Mouse (Mus musculus) CH12.LX (cell line): ENCODE data around the gene D130052B06Rik. TPM values are rescaled to one million over a fixed set of nuclear protein-coding genes. Genes with fewer than 3 reads are reported as not detected.

Experiments used
- DNase-seq: peaks from one replicate; pipeline ENCODE4 v3.0.0-alpha.2; 2013; ENCODE audit errors: extremely low read depth
- H3K27ac ChIP-seq: 2 replicates; pipeline ENCODE4 v1.5.1; 2012; ENCODE audit warnings: low read depth, mild to moderate bottlenecking, control low read depth, moderate library complexity; ENCODE audit not compliant: insufficient read depth
- H3K27me3 ChIP-seq: replicated peaks from 2 replicates; pipeline ENCODE3; 2012; ENCODE audit warnings: inconsistent platforms
- H3K36me3 ChIP-seq, 2 experiments: replicated peaks in 1 of 2; 2 replicates each; pipeline versions ENCODE3 to v1.6.1; 2012; ENCODE audit warnings: inconsistent platforms in 1 of 2, low read length in 1 of 2, mild to moderate bottlenecking in 1 of 2, mixed read lengths in 1 of 2, moderate library complexity in 1 of 2; ENCODE audit not compliant: control insufficient read depth in 1 of 2, insufficient read depth in 1 of 2
- H3K4me1 ChIP-seq, 2 experiments: 2 replicates each; pipeline ENCODE4 v1.6.1; 2012; ENCODE audit warnings: inconsistent platforms in 1 of 2, moderate library complexity in 1 of 2; ENCODE audit not compliant: insufficient read depth in 2 of 2, control insufficient read depth in 1 of 2
- H3K4me2 ChIP-seq: 2 replicates; pipeline ENCODE4 v1.6.1; 2012; ENCODE audit warnings: low read depth, mild to moderate bottlenecking, control low read depth; ENCODE audit not compliant: poor library complexity, insufficient read depth, severe bottlenecking
- H3K4me3 ChIP-seq, 3 experiments: fragments of 150-350 bp in 1 of 3; sonication (generic) in 1 of 3; replicated peaks in 1 of 3; 2 replicates each; pipeline versions ENCODE3 to v1.5.1; 2011 to 2012; ENCODE audit warnings: low read depth in 2 of 3, low read length in 2 of 3, mild to moderate bottlenecking in 2 of 3, moderate library complexity in 2 of 3, control low read depth in 1 of 3, improper control_type of control experiment in 1 of 3, inconsistent platforms in 1 of 3, mixed read lengths in 1 of 3; ENCODE audit not compliant: poor library complexity in 1 of 3
- H3K79me2 ChIP-seq: replicated peaks from 2 replicates; pipeline ENCODE4 v1.6.1; 2012; ENCODE audit warnings: mild to moderate bottlenecking, moderate library complexity; ENCODE audit not compliant: control insufficient read depth, poor library complexity, insufficient read depth, severe bottlenecking; ENCODE audit errors: extremely low read depth
- H3K9ac ChIP-seq: 2 replicates; pipeline ENCODE4 v1.6.1; 2012; ENCODE audit warnings: low read depth, mild to moderate bottlenecking, control low read depth, moderate library complexity; ENCODE audit not compliant: insufficient read depth
- H3K9me3 ChIP-seq: replicated peaks from 2 replicates; pipeline ENCODE3; 2012; ENCODE audit warnings: low read length, inconsistent platforms, mixed read lengths
- BHLHE40 ChIP-seq: IDR thresholded peaks from 2 replicates; pipeline ENCODE4 v1.6.1; 2011; ENCODE audit warnings: mild to moderate bottlenecking, low read depth, low read length, improper control_type of control experiment
- CTCF ChIP-seq, 2 experiments: IDR thresholded peaks in 1 of 2; conservative IDR thresholded peaks in 1 of 2; 2 replicates each; pipeline ENCODE4 v1.5.1; 2011 to 2012; ENCODE audit warnings: low read depth in 2 of 2, low read length in 2 of 2, improper control_type of control experiment in 1 of 2, inconsistent platforms in 1 of 2, mild to moderate bottlenecking in 1 of 2, moderate library complexity in 1 of 2
- EP300 ChIP-seq: IDR thresholded peaks from 2 replicates; pipeline ENCODE4 v1.6.1; 2011; ENCODE audit warnings: low read length, improper control_type of control experiment
- HCFC1 ChIP-seq: IDR thresholded peaks from 2 replicates; pipeline ENCODE4 v1.6.1; 2012; ENCODE audit warnings: low read depth, mild to moderate bottlenecking, inconsistent platforms, low read length, improper control_type of control experiment
- IRF4 ChIP-seq: IDR thresholded peaks from 2 replicates; pipeline ENCODE4 v1.6.1; 2014; ENCODE audit warnings: low read depth, mild to moderate bottlenecking, inconsistent platforms, low read length, improper control_type of control experiment
- JUN ChIP-seq: IDR thresholded peaks from 2 replicates; pipeline ENCODE4 v1.6.1; 2011; ENCODE audit warnings: low read depth, mild to moderate bottlenecking, low read length, improper control_type of control experiment, moderate library complexity; ENCODE audit not compliant: insufficient read depth
- MAFK ChIP-seq: IDR thresholded peaks from 2 replicates; pipeline ENCODE4 v1.6.1; 2011; ENCODE audit warnings: low read length, improper control_type of control experiment; ENCODE audit not compliant: insufficient replicate concordance
- MAZ ChIP-seq: IDR thresholded peaks from 2 replicates; pipeline ENCODE4 v1.6.1; 2012; ENCODE audit warnings: low read depth, mild to moderate bottlenecking, inconsistent platforms, low read length, improper control_type of control experiment, moderate library complexity
- MXI1 ChIP-seq: IDR thresholded peaks from 2 replicates; pipeline ENCODE4 v1.6.1; 2011; ENCODE audit warnings: mild to moderate bottlenecking, low read depth, low read length, improper control_type of control experiment
- RCOR1 ChIP-seq: conservative IDR thresholded peaks from 2 replicates; pipeline ENCODE4 v1.6.1; 2012; ENCODE audit warnings: low read depth, mild to moderate bottlenecking, inconsistent platforms, low read length, improper control_type of control experiment
- SIN3A ChIP-seq: IDR thresholded peaks from 2 replicates; pipeline ENCODE4 v1.6.1; 2012; ENCODE audit warnings: low read length, improper control_type of control experiment, inconsistent platforms
- UBTF ChIP-seq: IDR thresholded peaks from 2 replicates; pipeline ENCODE4 v1.6.1; 2012; ENCODE audit warnings: low read depth, mild to moderate bottlenecking, inconsistent platforms, low read length, improper control_type of control experiment, moderate library complexity
- USF1 ChIP-seq: IDR thresholded peaks from 2 replicates; pipeline ENCODE4 v1.6.1; 2014; ENCODE audit warnings: low read depth, mild to moderate bottlenecking, inconsistent platforms, low read length, improper control_type of control experiment
- ZC3H11A ChIP-seq: IDR thresholded peaks from 2 replicates; pipeline ENCODE4 v1.6.1; 2012; ENCODE audit warnings: low read depth, mild to moderate bottlenecking, inconsistent platforms, low read length, improper control_type of control experiment
- dilution Hi-C: fragments of 300-500 bp; cut with MboI; formaldehyde crosslinking; loops from 2 replicates; pipeline ENCODE4 v1.14.3; 2020; ENCODE audit warnings: low sequenced_read_pairs; ENCODE audit not compliant: extremely low pct_unique_long_range_greater_than_20kb, extremely low pct_ligation_motif_present
- in situ Hi-C: fragments of 300-500 bp; cut with MboI; formaldehyde crosslinking; loops from 3 replicates; pipeline ENCODE4 v1.14.3; 2019; ENCODE audit warnings: low sequenced_read_pairs, low pct_ligation_motif_present, low pct_unique_long_range_greater_than_20kb, mixed read lengths
- polyA plus RNA-seq: library from polyadenylated mRNA; unstranded; fragments of >175 nt; gene quantifications from 2 replicates; pipeline ENCODE4 v1.2.1, GENCODE M21; 2012; ENCODE audit warnings: low read depth; ENCODE audit not compliant: insufficient read length
- total RNA-seq, 2 experiments: library from RNA; depleted of rRNA; stranded (reverse); fragments of 300-350 nt in 1 of 2; fragments of >200 nt in 1 of 2; gene quantifications; 2 replicates each; pipeline ENCODE4 v1.2.3; 2012 to 2014

The D130052B06Rik gene
- total and polyA plus RNA-seq, 3 experiments = not detected

DNA sequence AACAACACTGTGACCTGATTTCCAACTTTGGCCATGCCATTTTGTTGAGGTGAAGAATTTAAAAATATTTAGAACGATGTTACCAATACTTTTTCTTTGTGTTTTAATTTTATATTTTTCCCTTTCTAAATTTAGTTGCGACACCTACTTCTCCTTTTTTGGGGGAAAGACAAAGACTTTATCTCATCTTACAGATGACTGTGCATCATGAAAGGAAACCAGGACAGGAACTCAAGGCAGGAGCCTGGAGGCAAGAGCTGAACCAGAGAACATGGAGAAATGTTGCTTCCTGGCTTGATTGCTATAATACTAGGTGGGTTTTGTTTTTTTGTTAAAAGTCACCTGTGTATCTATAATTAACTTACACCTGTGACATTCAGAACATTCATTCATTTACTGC lies 38.0 kb downstream of the D130052B06Rik start:
- Histone ChIP-seq H3K9me3 (no peaks in the 10 kb centered on the region), H3K36me3 (no peaks in the 10 kb centered on the region), H3K27ac (no peak overlapping the region), H3K27me3 (no peaks in the 10 kb centered on the region), H3K4me3 (no peak overlapping the region), H3K79me2 (no peaks in the 10 kb centered on the region), H3K4me1 (no peaks in the 10 kb centered on the region), H3K4me2 (no peak overlapping the region), H3K9ac (no peak overlapping the region)
- TF ChIP-seq USF1 (no peak), SIN3A (no peak), ZC3H11A (no peak), UBTF (no peak), MAZ (no peak), HCFC1 (no peak), MXI1 (no peak), JUN (no peak), IRF4 (no peak), EP300 (no peak)
- no peak for DNase-seq
- dilution Hi-C loops (no loop called here), in situ Hi-C loops (no loop called here)

- Histone ChIP-seq H3K4me3 (no peak overlapping the region), H3K9ac (no peak overlapping the region)
- dilution Hi-C loops = no loop called here
- TF ChIP-seq CTCF (conservative IDR thresholded peaks at IDR 0.05 in 1 of 2, IDR thresholded peaks at IDR 0.05 in 1 of 2; ENCODE audit: low read depth in 2 of 2, low read length in 2 of 2) (peak in 1 of 2 experiments; percentile 21; a peak in 1 of 4 replicates), JUN (no peak), BHLHE40 (0 out of 2 replicates have a peak, but pooled peaks have one; percentile 38)
- TF ChIP-seq, all 38 proteins: peak for 2
- Histone ChIP-seq H3K9me3 (no peaks in the 10 kb centered on the region), H3K27ac (no peak overlapping the region), H3K36me3 (no peaks in the 10 kb centered on the region), H3K27me3 (no peaks in the 10 kb centered on the region), H3K4me1 (peaks cover 0 to 32% of the 10 kb centered on the region in 2 experiments; a peak in 2 of 4 replicates), H3K79me2 (no peaks in the 10 kb centered on the region), H3K4me2 (no peak overlapping the region)
- no peak for DNase-seq
- in situ Hi-C loops = no loop called here
These were observed 50.3 kb downstream of the D130052B06Rik start for GRCm38 (mm10) chr11:33649358-33649757.

- in situ Hi-C loops (no loop called here), dilution Hi-C loops (no loop called here)
- Histone ChIP-seq H3K4me3 (no peak overlapping the region), H3K27ac (no peak overlapping the region), H3K27me3 (no peaks in the 10 kb centered on the region), H3K9me3 (no peaks in the 10 kb centered on the region), H3K4me2 (no peak overlapping the region), H3K36me3 (no peaks in the 10 kb centered on the region), H3K9ac (no peak overlapping the region), H3K4me1 (peaks cover 0 to 14% of the 10 kb centered on the region in 2 experiments; a peak in 2 of 4 replicates), H3K79me2 (no peaks in the 10 kb centered on the region)
- peak; percentile 86 for TF ChIP-seq MAFK
- TF ChIP-seq RCOR1 = no peak
- DNase-seq = no peak
These were observed 55.4 kb downstream of the D130052B06Rik start for GRCm38 (mm10) chr11:33654485-33654884.
